Mouse (Mus musculus) lung, embryonic 16.5 days (tissue): ENCODE data around the gene Wdr90. TPM values are rescaled to one million over a fixed set of nuclear protein-coding genes. Genes with fewer than 3 reads are reported as not detected.
A peak's percentile ranks its signal among the peaks of the same experiment; 100 is the strongest.

Experiments used
- ATAC-seq: fragments of 200-750 bp; cut with Nextera tagmentation; 2 replicates; pipeline ENCODE4 v1.8.0; 2017; ENCODE audit warnings: low read depth, mild to moderate bottlenecking, moderate library complexity
- H3K27ac ChIP-seq: fragments of 300-500 bp; sonication (generic); 2 replicates; pipeline ENCODE4 v1.5.1; 2014; ENCODE audit warnings: mild to moderate bottlenecking, control low read depth, low read length
- H3K27me3 ChIP-seq: fragments of 300-500 bp; sonication (generic); 2 replicates; pipeline ENCODE4 v1.6.1; 2014; ENCODE audit warnings: low read depth, low read length, mixed read lengths; ENCODE audit not compliant: control insufficient read depth, insufficient read depth
- H3K36me3 ChIP-seq: fragments of 300-500 bp; sonication (generic); 2 replicates; pipeline ENCODE4 v1.6.1; 2014; ENCODE audit warnings: low read length; ENCODE audit not compliant: control insufficient read depth, insufficient read depth
- H3K4me1 ChIP-seq: fragments of 300-500 bp; sonication (generic); replicated peaks from 2 replicates; pipeline ENCODE4 v1.6.1; 2014; ENCODE audit warnings: low read length, mixed read lengths; ENCODE audit not compliant: control insufficient read depth, insufficient read depth
- H3K4me2 ChIP-seq: fragments of 300-500 bp; sonication (generic); 2 replicates; pipeline ENCODE4 v1.6.1; 2014; ENCODE audit warnings: low read depth, low read length, control low read depth
- H3K4me3 ChIP-seq: fragments of 300-500 bp; sonication (generic); 2 replicates; pipeline ENCODE4 v1.5.1; 2014; ENCODE audit warnings: mild to moderate bottlenecking, low read length, control low read depth
- H3K9ac ChIP-seq: fragments of 300-500 bp; sonication (generic); 2 replicates; pipeline ENCODE4 v1.6.1; 2014; ENCODE audit warnings: low read length, control low read depth
- H3K9me3 ChIP-seq: fragments of 300-500 bp; sonication (generic); 2 replicates; pipeline ENCODE4 v1.6.1; 2016; ENCODE audit warnings: low read length; ENCODE audit not compliant: control insufficient read depth
- WGBS: fragments of 180-500 bp; shearing (Covaris S2); extraction: QIAGEN DNeasy Blood & Tissue Kit; methylation state at CpG from one replicate; pipeline ENCODE4 v1.1.7; 2014; 5-methylcytosine and 5-hydroxymethylcytosine counted together
- polyA plus RNA-seq: library from polyadenylated mRNA; unstranded; fragments of >200 nt; fragmentation: Nextera tagmentation; extraction: Ambion mirVana; gene quantifications from 2 replicates; pipeline ENCODE4 v1.2.1, GENCODE M21; 2015

The Wdr90 gene
- polyA plus RNA-seq, 1 experiment from 2014 or later, result 32.6 TPM

- Histone ChIP-seq H3K4me2 (no peak overlapping the region), H3K9me3 (no peaks in the 10 kb centered on the region), H3K4me1 (peaks cover 3% of the 10 kb centered on the region; the same call in 1 of the 2 replicates), H3K36me3 (no peaks in the 10 kb centered on the region), H3K27me3 (peaks cover 33% of the 10 kb centered on the region), H3K27ac (no peak overlapping the region), H3K9ac (no peak overlapping the region), H3K4me3 (no peak overlapping the region)
- 67% methylated on average over 4 of the region's 4 CpGs for WGBS
- no peak for ATAC-seq
These were observed 54.8 kb downstream of the Wdr90 start for GRCm38 (mm10) chr17:25806507-25806906.

GRCm38 (mm10) chr17:25802825-25803517 lies 58.3 kb downstream of the Wdr90 start:
- H3K27ac ChIP-seq, result no peak overlapping the region
- WGBS, result 7% methylated on average over 10 of the region's 10 CpGs
- no peak overlapping the region for H3K4me3 ChIP-seq
- H3K4me2 ChIP-seq, result no peak overlapping the region
- H3K27me3 ChIP-seq, result peaks cover 1% of the 10 kb centered on the region; the same call in 1 of the 2 replicates
- no peak overlapping the region for H3K9ac ChIP-seq
- 0 out of 2 replicates have a peak, but pooled peaks have one; percentile 40 for ATAC-seq
- no peaks in the 10 kb centered on the region for H3K4me1 ChIP-seq
- no peaks in the 10 kb centered on the region for H3K36me3 ChIP-seq
- no peaks in the 10 kb centered on the region for H3K9me3 ChIP-seq

GRCm38 (mm10) chr17:25801029-25801428 lies 60.3 kb downstream of the Wdr90 start:
- Histone ChIP-seq H3K9me3 (no peaks in the 10 kb centered on the region), H3K9ac (no peak overlapping the region), H3K27ac (no peak overlapping the region), H3K27me3 (no peaks in the 10 kb centered on the region), H3K4me3 (no peak overlapping the region), H3K36me3 (no peaks in the 10 kb centered on the region), H3K4me1 (peaks cover 9% of the 10 kb centered on the region), H3K4me2 (no peak overlapping the region)
- ATAC-seq, result peak; percentile 32; the same call in 1 of the 2 replicates
- WGBS, result 4% methylated on average over 6 of the region's 6 CpGs

DNA sequence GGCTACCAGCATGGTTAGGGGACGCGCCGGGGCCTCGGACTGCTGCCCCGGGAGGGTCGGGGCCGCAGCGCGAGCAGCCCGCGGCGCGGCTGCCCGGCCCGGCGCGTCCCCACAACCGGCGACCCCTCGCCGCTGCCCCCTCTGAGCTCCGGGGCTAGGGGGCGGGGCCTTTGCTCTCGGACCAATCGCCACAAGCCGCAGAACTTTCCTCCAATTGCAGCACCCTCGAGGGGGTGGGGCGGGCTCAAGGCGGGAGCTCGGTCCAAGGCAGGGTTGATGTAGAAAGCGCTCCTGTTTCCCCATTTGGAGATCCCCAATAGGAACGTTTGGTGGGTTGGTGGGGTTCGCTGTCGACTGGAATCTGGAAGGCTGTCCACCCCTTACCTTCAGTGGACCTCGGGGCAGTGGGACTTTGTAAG lies 64.3 kb downstream of the Wdr90 start, which contains the start of gene Metrn:
Gene Metrn (minus strand): TSS at position 186 of the 419 bp plus-strand sequence.
- H3K9me3 ChIP-seq, result no peaks in the 10 kb centered on the region
- peak within 1 kb of the TSS; percentile 2; the same call in 1 of the 2 replicates for H3K27ac ChIP-seq
- H3K4me2 ChIP-seq, result peak within 1 kb of the TSS; percentile 87
- ATAC-seq, result peak; percentile 86
- no peaks in the 10 kb centered on the region for H3K36me3 ChIP-seq
- under 1% methylated on average over 32 of the region's 35 CpGs for WGBS
- no peaks in the 10 kb centered on the region for H3K27me3 ChIP-seq
- peaks cover 33% of the 10 kb centered on the region for H3K4me1 ChIP-seq
- peak within 1 kb of the TSS; percentile 77 for H3K9ac ChIP-seq
- H3K4me3 ChIP-seq, result peak within 1 kb of the TSS; percentile 79

DNA sequence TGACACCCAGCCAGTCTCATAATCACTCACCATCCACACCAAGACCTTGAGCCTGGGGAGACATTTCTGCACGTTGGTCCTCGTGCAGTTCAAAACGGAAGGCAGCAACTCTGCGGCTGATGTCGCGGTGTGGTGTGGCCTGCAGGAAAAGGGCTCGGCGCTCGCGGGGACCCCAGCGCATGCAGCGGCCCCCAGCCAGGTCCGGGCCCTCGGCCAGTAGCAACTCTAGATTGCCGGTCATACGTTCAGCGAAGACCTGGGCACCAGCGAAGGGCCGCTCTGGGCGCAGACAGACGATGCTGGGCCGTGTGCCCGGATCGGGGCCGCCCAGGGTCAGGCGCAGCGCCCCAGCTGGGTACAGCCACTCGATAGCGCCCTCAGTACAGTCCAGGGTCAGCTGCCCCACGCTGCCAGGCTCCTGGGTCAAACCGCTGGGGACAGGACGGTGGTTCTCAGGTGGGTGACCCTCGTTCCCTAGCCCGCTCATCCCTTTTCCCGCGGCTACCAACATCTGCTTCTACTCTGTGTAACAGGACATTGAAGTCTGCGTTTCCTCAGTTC lies 65.0 kb downstream of the Wdr90 start:
- Histone ChIP-seq H3K9me3 (no peaks in the 10 kb centered on the region), H3K9ac (peak overlapping the region; percentile 77), H3K4me3 (peak overlapping the region; percentile 79), H3K36me3 (no peaks in the 10 kb centered on the region), H3K4me2 (peak overlapping the region; percentile 87), H3K4me1 (peaks cover 36% of the 10 kb centered on the region), H3K27me3 (no peaks in the 10 kb centered on the region), H3K27ac (peak overlapping the region; percentile 2; the same call in 1 of the 2 replicates)
- 0 out of 2 replicates have a peak, but pooled peaks have one; percentile 3 for ATAC-seq
- under 1% methylated on average over 37 of the region's 37 CpGs for WGBS

DNA sequence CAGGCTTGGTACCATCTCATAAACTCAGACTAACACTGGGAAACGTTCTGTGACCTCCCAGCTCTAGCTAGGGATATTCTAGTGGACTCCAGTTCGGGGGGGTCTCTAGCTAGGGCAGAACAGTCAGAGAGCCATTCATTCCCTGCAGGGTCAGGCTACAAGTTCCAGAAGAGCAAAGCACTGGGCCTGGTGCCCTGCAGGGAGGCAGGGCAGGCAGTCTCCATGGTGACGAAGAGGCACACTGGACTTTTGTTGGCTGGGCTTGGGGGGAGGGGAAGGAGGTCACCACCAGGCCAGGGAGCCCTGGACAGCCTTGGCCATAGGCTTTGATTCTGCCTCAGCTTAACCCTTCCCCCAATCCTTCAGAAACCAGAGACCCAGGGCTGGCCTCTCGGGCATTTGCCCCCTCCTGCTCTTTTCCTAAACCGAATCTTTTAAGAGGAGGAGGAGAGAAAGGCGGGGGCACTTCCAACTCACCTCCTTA lies 65.7 kb downstream of the Wdr90 start, which contains the start of gene AC134908.4:
Gene AC134908.4 (minus strand): TSS at position 51 of the 484 bp plus-strand sequence.
- WGBS, result 24% methylated on average over 6 of the region's 6 CpGs
- Histone ChIP-seq H3K27me3 (no peaks in the 10 kb centered on the region), H3K27ac (peak within 1 kb of the TSS; percentile 2; the same call in 1 of the 2 replicates), H3K4me3 (peak within 1 kb of the TSS; percentile 79), H3K4me1 (peaks cover 42% of the 10 kb centered on the region), H3K4me2 (peak within 1 kb of the TSS; percentile 87), H3K9ac (peak within 1 kb of the TSS; percentile 77), H3K9me3 (no peaks in the 10 kb centered on the region), H3K36me3 (no peaks in the 10 kb centered on the region)
- no peak for ATAC-seq

DNA sequence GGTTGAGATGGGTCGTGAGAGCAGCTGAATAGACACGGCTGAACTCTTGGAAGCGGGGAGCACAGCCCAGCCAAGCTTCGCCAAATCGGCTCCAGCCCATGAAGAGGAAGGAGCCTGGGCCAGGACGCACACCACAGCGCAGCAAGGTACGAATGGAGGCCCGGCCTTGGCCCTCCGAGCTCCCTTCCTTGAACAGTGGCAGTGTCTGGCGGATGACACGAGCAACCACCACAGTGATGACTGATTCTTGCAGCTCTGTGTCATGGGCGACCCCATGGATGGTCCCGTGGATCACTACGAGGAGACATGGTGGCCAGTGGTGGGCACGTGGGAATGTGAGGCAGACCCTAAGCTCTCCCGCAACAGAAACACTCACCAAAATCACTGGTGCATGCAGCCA lies 66.3 kb downstream of the Wdr90 start:
- peak overlapping the region; percentile 87 for H3K4me2 ChIP-seq
- no peak for ATAC-seq
- WGBS, result 87% methylated on average over 17 of the region's 17 CpGs
- H3K4me3 ChIP-seq, result no peak overlapping the region
- no peak overlapping the region for H3K27ac ChIP-seq
- no peak overlapping the region for H3K9ac ChIP-seq
- H3K27me3 ChIP-seq, result no peaks in the 10 kb centered on the region
- H3K4me1 ChIP-seq, result peaks cover 42% of the 10 kb centered on the region
- H3K9me3 ChIP-seq, result no peaks in the 10 kb centered on the region
- H3K36me3 ChIP-seq, result no peaks in the 10 kb centered on the region
